Mouse (Mus musculus) c-Kit-positive CD71-positive TER-119-positive erythroid progenitor cells, embryonic 14.5 days (primary cell): ENCODE results near the gene Esp16.
"Not testable (repeated sequence)": the region's sequence is repeated elsewhere in the genome, so short reads cannot be mapped to it uniquely, and the experiment has no call there.

Experiments used
- DNase-seq: peaks from one replicate; pipeline ENCODE4 v3.0.0-alpha.2; 2013; ENCODE audit warnings: low spot score

Esp16 gene

DNA sequence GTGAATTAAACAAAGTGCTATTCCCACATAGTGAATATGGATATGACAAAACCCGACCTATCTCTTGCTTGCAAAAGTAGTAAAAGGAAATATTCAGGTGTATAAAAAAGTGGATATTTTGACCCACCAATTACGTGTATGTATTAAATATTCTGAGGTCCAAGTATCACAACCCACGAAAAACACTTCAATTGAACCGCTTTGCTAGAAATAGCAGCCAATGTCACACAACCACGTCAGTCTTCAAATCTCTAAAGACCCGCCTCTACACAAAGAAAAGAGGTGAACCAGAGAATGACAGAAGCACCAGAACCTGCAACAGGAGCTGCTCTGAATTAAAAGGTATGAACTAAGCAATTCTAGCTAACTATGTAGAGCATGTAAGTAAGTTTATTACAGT, at the start of gene Esp16:
Esp16 (plus strand) TSS at position 301 of the 400 bp plus-strand sequence.
- not testable (repeated sequence) for DNase-seq

GRCm38 (mm10) chr17:39498043-39498442, 37.9 kb upstream of the Esp16 start:
- not testable (repeated sequence) for DNase-seq
